Mouse (Mus musculus): ENCODE measurements at regions not wholly inside any gene's neighbourhood (a gene's known extent, or its start where the extent isn't known, plus 50 kb on each side); places are given as distances from the start of the nearest gene placed in this dataset.
A peak's percentile ranks its signal among the peaks of the same experiment; 100 is the strongest.

DNA sequence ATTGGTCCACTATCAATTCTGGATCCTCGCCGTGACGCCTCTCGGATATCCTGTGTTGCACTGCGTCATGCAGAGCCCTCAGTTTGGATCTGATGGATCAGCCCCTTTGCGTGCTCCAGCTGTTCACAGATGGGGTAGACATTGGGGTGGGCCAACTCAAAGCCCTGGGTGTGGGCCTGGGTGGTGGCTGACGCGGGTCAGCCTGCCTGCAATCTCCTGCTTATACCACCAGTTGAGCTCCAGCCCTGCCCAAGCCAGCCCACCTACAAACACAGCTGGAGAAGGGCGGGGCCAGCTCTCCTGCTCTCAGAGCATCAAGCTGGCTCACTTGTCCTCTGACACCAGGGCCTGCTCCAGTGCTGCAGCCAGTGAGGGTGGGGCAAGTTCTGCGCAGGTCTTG lies 73.1 kb downstream of the Rps15a start:
- DNase-seq: no peak

DNA sequence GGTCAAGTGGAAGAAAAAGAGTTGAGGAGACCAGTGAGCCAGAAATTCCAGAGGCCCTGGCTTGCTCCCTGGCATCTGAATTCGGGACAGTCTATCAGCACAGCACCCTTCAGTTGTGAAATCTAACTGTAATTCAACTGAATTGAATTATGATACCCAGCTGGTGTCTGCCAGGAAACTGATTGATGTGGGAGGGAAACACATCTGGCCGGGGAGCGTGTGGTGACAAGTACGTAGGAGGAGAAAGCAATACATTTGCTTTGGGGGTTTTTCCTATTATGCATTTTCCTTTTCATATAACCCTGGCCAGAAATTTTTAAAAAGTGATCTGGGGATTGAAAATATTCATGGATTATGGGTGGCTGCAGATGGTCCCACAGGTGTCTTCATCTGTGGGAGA lies 76.1 kb downstream of the Rps15a start:
- no peak for DNase-seq

DNA sequence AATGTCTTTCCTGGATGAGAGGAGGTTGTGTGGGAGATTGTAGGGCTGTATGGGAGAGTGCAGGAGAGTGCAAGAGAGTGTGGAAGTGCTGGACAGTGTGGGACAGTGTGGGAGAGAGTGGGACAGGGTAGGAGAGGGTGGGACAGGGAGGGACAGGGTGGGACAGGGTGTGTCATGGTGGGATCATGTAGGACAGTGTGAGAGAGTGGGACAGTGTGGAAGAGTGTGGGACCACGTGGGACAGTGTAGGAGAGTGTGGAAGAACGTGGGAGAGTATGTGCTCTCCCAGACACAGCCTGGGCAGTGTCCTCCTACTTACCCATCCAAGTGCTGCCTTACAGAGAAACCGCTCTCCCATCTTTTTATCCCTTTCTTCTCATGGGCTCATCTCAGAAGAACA lies 78.9 kb downstream of the Rps15a start:
- DNase-seq: no peak

- DNase-seq: no peak
Observed at GRCm38 (mm10) chr7:118026106-118026526, 89.9 kb downstream of the Rps15a start.

GRCm38 (mm10) chr7:118004620-118005019 lies 111.4 kb downstream of the Rps15a start:
- no peak for DNase-seq

- DNase-seq: no peak
Observed at GRCm38 (mm10) chr7:118001881-118002280, 114.1 kb downstream of the Rps15a start.

DNA sequence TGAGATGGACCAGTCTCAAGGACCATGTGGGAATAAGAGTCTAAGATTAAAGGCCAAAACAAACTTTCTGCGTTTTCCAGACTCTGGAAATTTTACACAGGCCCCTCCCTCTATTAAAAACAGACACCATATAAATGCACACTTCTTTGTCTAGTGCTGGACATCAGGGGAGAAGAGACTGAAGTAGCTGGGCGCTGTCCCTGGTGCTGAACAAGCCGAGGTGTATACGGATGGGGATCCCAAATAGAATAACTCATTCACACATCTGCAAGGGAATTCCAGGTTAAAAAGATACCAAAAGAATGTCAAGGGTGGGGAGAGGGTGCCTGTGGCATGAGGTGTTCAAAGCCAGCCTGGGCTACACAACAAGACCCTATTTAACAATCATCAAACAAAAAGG lies 114.9 kb downstream of the Rps15a start:
- peak; percentile 5 to 61 for DNase-seq

- DNase-seq: no peak
Observed at GRCm38 (mm10) chr7:117982177-117982576, 133.8 kb downstream of the Rps15a start.

GRCm38 (mm10) chr7:117971176-117971575 lies 144.8 kb downstream of the Rps15a start:
- DNase-seq: no peak

GRCm38 (mm10) chr7:117943435-117943834 lies 172.6 kb downstream of the Rps15a start:
- DNase-seq: no peak

- DNase-seq: no peak
Observed at GRCm38 (mm10) chr7:117939618-117940017, 176.4 kb downstream of the Rps15a start.

DNA sequence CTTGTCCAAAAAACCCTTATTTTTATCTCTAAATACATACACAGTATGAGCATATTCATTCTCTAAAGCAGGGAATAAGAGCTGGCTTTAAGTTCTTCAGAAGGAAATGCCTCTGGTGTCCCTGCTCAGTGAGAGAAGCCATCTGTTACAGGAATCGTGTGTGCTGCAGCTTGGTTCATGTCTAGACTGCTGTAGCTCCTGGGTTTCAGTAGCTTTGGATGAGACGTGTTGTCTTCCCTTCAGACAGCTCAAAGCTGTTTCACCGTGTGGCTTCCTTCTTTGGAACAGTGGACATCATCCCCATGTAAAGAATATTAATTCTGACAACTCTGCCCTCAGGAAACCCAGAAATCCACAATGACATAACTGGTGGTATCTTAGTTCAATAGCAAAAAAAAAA lies 181.1 kb downstream of the Rps15a start:
- DNase-seq: no peak

- DNase-seq: no peak
Observed at GRCm38 (mm10) chr7:117931234-117931895, 184.6 kb downstream of the Rps15a start.

GRCm38 (mm10) chr7:117930392-117930791 lies 185.6 kb downstream of the Rps15a start:
- no peak for DNase-seq

- no peak for DNase-seq
Observed at GRCm38 (mm10) chr7:117926396-117926795, 189.6 kb downstream of the Rps15a start.

DNA sequence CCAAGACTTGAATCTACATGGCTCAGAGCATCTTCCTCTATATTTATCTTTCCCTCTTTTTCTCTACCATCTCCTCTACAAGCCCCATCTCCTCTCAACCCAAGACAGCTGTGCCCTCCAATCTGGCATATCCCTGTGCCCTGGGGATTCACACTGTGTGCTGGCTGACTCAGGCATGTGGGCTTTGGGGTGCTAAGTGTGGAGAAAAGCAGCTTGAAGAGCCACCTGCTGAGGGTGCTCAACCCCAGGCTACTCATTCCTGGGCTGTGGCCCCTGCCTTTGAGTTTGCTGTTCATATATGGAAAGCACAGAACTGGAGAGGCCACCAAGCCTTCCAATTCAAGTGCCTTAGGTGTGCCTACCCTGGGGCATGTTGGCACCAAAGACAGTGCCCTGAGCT lies 193.7 kb downstream of the Rps15a start:
- DNase-seq: no peak

DNA sequence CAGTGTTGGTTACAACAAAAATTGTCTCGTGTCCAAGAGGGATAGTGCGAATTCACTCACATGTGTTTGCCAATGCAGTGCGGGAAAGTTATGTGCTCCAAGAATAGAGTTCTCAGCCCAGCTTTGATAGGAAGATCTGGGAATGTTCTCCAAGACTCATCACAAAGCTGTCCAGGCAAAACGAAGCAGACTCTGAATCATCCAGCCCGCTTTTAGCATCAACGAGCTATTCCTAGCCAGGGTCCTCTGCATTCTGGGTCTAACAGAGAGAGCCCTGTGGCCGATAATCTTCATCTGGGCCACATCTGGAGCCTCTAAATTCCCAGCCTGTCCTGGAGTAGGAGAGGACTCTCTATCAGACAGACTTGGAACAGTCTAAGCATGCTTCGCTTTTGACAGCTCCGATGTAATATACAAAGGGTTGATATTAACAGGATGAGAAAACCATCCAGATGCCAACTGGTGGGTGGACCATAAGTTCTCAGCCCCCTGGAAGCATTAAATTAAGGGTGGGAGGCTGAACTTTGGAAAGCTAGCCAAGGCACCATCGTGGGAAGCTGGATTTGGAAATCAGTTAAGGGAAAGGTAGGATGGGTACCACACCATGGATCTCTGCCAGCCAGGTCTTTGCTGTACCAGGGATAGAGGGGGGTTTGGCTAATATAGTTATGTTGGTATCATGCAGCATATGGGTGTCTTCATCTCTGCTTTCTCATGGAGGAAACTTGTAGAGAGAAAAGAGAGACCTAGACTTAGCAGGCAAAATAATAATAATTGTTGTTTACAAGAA lies 197.6 kb downstream of the Rps15a start:
- no peak for DNase-seq

DNA sequence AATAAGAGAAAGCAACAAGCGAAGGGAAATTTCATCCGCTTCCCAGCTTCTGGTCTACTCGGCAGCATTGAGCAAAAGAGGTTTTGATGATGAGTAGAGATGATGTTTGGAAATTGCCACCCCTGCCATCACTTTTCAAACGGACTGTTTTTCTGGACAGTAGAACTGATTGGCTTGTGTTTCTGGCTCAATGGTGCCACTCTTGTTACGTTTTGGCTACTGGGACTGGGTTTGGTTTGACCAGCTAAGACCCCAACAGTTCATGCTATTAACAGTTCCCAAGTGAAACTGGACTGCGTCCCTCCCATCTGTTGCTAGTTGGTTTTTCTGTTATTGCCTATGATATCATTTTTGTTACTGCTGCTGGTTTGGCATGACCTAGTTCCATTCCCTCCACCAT lies 199.1 kb downstream of the Rps15a start:
- DNase-seq: no peak

- DNase-seq: no peak
Observed at GRCm38 (mm10) chr7:117912453-117912852, 203.5 kb downstream of the Rps15a start.

- no peak for DNase-seq
Observed at GRCm38 (mm10) chr7:117911062-117911461, 204.9 kb downstream of the Rps15a start.

GRCm38 (mm10) chr7:117896528-117896927 lies 219.5 kb downstream of the Rps15a start:
- DNase-seq: peak; percentile 73 to 86

DNA sequence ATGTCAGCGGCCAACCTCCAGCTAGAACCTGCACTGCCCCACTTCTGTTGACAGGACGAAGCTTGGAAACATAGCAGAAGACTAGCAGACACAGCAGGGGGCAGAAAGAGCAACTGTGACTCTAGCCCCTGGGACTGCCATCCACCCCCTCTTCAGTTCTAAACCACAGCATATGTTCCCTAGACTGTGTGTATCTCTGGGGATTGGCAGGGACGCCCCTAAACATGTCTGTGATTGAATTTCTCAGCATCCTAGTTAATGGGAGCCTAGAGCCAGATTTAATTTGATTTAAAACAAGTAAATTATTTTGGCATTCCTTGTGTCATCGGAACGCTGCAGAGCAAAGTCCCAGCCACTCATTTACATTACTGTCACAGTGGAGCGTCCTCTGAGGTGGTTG lies 228.7 kb downstream of the Rps15a start:
- no peak for DNase-seq

DNA sequence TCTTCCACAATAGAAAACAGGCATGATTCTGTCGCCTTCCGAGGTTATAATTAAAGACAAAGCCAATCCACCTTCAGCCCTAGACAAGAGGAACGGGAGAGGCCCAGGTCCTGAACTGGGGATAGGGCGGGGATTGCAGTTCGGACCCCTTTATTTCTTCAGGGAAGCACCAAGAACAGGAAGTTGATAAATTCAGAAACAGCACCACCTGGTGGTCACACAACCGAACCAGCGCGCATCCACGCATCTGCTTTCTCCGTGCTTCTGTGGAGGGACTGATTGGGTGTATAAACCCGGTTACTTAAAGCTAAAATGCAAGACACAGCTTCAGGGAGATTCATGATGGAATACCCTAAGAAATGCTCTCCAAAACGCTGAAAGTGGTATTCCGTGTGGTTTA lies 233.2 kb downstream of the Rps15a start:
- DNase-seq: peak; percentile 28 to 67

GRCm38 (mm10) chr7:117878903-117879302 lies 237.1 kb downstream of the Rps15a start:
- no peak for DNase-seq

DNA sequence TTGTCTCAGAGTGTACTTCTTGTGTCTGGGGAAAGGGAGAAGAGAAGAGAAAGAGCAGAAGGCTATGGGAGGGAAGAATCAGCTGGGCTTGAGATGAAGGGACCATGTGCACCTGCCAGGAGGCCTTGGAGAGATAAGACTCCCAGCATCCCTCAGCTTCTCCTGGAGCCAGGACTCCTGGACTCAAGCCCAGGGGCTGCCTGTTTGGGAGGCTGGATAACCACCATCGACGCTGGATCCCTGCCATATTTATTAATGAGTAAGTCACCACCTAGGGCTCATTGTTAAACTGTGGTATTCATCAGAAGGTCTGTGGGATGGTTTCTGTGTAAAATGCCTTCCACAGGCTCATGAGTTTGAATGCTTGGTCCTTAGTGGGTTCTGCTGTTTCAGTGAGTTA lies 240.7 kb downstream of the Rps15a start:
- peak in 1 of 2 experiments; percentile 2 for DNase-seq

Data from kidney, adult 8-10 months (tissue).